Mouse (Mus musculus) erythroblast, embryonic 14.5 days (primary cell): ENCODE data around the gene Dkk3.

Source experiments
- GATA1 ChIP-seq: IDR thresholded peaks from 2 replicates; pipeline ENCODE4 v1.6.1; 2012; ENCODE audit warnings: low read length, inconsistent platforms, mixed read lengths
- TAL1 ChIP-seq: IDR thresholded peaks from 3 replicates; pipeline ENCODE4 v1.6.1; 2012; ENCODE audit warnings: low read length, inconsistent platforms, mixed read lengths

DNA sequence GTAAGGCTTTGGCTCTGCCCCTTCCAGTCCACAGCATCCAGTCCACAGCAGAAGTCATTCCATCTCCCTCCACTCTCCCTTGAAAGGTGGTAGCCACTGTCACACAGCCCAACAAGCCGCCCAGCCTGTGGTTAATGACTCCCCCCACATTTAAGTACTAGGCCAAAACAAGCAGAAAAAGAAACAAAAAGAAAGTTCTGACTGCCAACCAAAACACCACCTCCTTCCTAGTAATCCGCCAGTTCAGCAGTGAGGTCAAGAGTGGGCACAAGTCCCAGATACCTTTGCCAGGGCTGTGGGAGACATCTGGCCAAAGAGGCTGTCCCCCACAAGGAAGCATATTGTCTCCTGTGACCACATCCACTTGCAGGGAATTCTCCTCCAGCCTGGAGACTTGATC is 10.9 kb downstream of the Dkk3 start:
- TF ChIP-seq TAL1 (no peak), GATA1 (no peak)
